Mouse (Mus musculus): ENCODE data around the gene Nr0b1. TPM values are rescaled to one million over a fixed set of nuclear protein-coding genes. Genes with fewer than 3 reads are reported as not detected.

The Nr0b1 gene
- not detected for total RNA-seq (2023)

DNA sequence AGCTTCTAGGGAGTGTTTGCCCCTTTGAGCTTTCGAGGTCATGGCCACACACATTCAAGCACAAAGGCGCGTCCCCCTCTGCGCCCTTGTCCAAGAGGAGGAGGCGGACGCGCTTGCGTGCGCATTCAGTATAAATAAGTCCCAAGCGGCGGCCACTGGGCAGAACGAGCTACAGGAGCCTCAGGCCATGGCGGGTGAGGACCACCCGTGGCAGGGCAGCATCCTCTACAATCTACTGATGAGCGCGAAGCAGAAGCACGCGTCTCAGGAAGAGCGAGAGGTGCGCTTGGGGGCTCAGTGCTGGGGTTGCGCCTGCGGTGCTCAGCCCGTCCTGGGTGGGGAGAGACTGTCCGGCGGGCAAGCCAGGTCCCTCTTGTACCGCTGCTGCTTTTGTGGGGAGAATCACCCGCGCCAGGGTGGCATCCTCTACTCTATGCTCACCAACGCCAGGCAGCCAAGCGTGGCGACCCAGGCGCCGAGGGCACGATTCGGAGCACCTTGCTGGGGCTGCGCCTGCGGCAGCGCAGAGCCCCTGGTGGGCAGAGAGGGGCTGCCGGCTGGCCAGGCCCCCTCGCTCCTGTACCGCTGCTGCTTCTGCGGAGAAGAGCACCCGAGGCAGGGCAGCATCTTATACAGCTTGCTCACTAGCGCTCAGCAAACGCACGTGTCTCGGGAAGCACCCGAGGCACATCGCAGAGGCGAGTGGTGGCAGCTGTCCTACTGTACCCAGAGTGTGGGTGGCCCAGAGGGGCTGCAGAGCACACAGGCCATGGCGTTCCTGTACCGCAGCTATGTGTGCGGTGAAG, at the start of gene Nr0b1:
Nr0b1 (plus strand) TSS at position 151 of the 806 bp plus-strand sequence.

Other genes with a start within 250 kb of the Nr0b1 start
- gene Samt3, start 147.6 kb upstream of the Nr0b1 start, total RNA-seq (2023): not detected
- not detected for gene Mageb4, start 113.3 kb downstream of the Nr0b1 start, total RNA-seq (2023)